Mouse (Mus musculus) lung, embryonic 14.5 days (tissue): ENCODE data around the gene Ttll10. TPM values are rescaled to one million over a fixed set of nuclear protein-coding genes. Genes with fewer than 3 reads are reported as not detected.
A peak's percentile ranks its signal among the peaks of the same experiment; 100 is the strongest.

ENCODE experiments used
- ATAC-seq: fragments of 200-750 bp; cut with Nextera tagmentation; 2 replicates; pipeline ENCODE4 v1.8.0; 2017; ENCODE audit warnings: mild to moderate bottlenecking, moderate TSS enrichment, moderate library complexity; ENCODE audit not compliant: insufficient read depth
- DNase-seq: peaks from one replicate; pipeline ENCODE4 v3.0.0-alpha.2; 2015
- H3K27ac ChIP-seq: fragments of 300-500 bp; sonication (generic); 2 replicates; pipeline ENCODE4 v1.5.1; 2014; ENCODE audit warnings: low read depth, mild to moderate bottlenecking, moderate library complexity
- H3K27me3 ChIP-seq: fragments of 300-500 bp; sonication (generic); 2 replicates; pipeline ENCODE4 v1.6.1; 2014; ENCODE audit warnings: low read length, control low read depth; ENCODE audit not compliant: insufficient read depth
- H3K36me3 ChIP-seq: fragments of 300-500 bp; sonication (generic); 2 replicates; pipeline ENCODE4 v1.6.1; 2014; ENCODE audit warnings: control low read depth; ENCODE audit not compliant: insufficient read depth
- H3K4me1 ChIP-seq: fragments of 300-500 bp; sonication (generic); 2 replicates; pipeline ENCODE4 v1.6.1; 2014; ENCODE audit warnings: antibody characterized with exemption, control low read depth; ENCODE audit not compliant: insufficient read depth
- H3K4me2 ChIP-seq: fragments of 300-500 bp; sonication (generic); 2 replicates; pipeline ENCODE4 v1.6.1; 2014; ENCODE audit warnings: mild to moderate bottlenecking
- H3K4me3 ChIP-seq: fragments of 300-500 bp; sonication (generic); 2 replicates; pipeline ENCODE4 v1.5.1; 2014; ENCODE audit warnings: low read depth, low read length
- H3K9ac ChIP-seq: fragments of 300-500 bp; sonication (generic); 2 replicates; pipeline ENCODE4 v1.6.1; 2014
- H3K9me3 ChIP-seq: fragments of 300-500 bp; sonication (generic); 2 replicates; pipeline ENCODE4 v1.6.1; 2016; ENCODE audit warnings: low read depth, low read length, control low read depth
- CTCF ChIP-seq: IDR thresholded peaks from 2 replicates; pipeline ENCODE4 v1.5.1; 2016; ENCODE audit warnings: antibody characterized with exemption, low read depth
- WGBS: fragments of 180-500 bp; shearing (Covaris S2); extraction: QIAGEN DNeasy Blood & Tissue Kit; methylation state at CpG from one replicate; pipeline ENCODE4 v1.1.7; 2014; 5-methylcytosine and 5-hydroxymethylcytosine counted together
- polyA plus RNA-seq: library from polyadenylated mRNA; unstranded; fragments of >200 nt; fragmentation: Nextera tagmentation; extraction: Ambion mirVana; gene quantifications from 2 replicates; pipeline ENCODE4 v1.2.1, GENCODE M21; 2014

Ttll10 gene
- polyA plus RNA-seq, 1 experiment from 2014 or later, result 3.0 TPM

- no peak for ATAC-seq
Measured at GRCm38 (mm10) chr4:156055173-156055572, 4.0 kb downstream of the Ttll10 start.

DNA sequence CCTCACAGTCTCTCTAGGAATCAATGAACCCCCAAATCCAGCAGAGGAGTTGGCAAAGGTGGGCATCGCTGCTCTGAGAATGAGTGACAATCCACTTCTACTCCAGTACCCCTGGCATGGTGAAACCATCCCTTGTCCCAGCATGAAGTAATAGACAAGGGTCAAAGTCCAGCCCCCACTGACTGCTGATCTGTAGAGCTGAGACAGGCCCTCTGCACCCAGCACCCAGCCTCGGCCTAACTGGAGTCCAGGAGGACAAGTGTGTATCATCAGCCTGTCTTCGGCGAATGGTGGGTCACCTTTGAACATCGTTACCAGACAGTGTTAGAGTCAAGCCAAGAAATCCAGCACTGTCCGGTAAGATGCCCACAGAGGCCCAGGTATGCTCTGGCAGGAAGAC lies 4.6 kb downstream of the Ttll10 start:
- Histone ChIP-seq H3K9me3 (no peaks in the 10 kb centered on the region), H3K4me3 (no peak overlapping the region), H3K36me3 (0 out of 2 replicates have a peak, but pooled peaks cover 2% of the 10 kb centered on the region), H3K4me2 (no peak overlapping the region), H3K27me3 (no peaks in the 10 kb centered on the region), H3K4me1 (no peaks in the 10 kb centered on the region), H3K27ac (no peak overlapping the region), H3K9ac (no peak overlapping the region)
- TF ChIP-seq CTCF, result no peak
- 90% methylated on average over 6 of the region's 6 CpGs for WGBS
- no peak for DNase-seq
- no peak for ATAC-seq

More at GRCm38 (mm10) chr4:156055173-156055572, 4.0 kb downstream of the Ttll10 start:
- TF ChIP-seq CTCF, result no peak
- H3K9me3 ChIP-seq, result no peaks in the 10 kb centered on the region
- 85% methylated on average over 5 of the region's 5 CpGs for WGBS
- no peaks in the 10 kb centered on the region for H3K27me3 ChIP-seq
- H3K4me2 ChIP-seq, result no peak overlapping the region
- H3K4me3 ChIP-seq, result no peak overlapping the region
- no peaks in the 10 kb centered on the region for H3K4me1 ChIP-seq
- no peak overlapping the region for H3K27ac ChIP-seq
- no peak for DNase-seq
- 0 out of 2 replicates have a peak, but pooled peaks cover 2% of the 10 kb centered on the region for H3K36me3 ChIP-seq
- no peak overlapping the region for H3K9ac ChIP-seq

DNA sequence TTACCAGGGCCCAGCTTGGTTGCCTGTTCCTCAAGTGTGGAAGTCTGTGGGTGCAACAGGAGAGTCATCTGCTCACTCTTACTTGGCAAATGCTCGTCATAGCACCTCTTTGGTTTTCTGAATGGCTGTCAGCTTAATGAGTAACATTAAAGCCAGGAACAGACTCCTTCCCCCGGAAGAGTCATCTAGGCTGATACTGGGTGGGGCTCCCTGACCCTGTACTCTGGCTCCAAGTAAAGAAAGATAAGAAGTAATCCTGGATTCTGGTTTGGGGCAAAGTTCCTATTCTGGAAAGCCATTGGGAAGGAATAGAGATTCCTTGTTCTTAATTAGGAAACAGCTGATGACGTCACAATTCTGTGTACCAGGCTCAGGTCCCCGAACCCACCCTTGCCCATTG lies 5.1 kb downstream of the Ttll10 start:
- no peaks in the 10 kb centered on the region for H3K27me3 ChIP-seq
- H3K4me3 ChIP-seq, result no peak overlapping the region
- ATAC-seq, result no peak
- WGBS, result 75% methylated on average over 4 of the region's 4 CpGs
- no peak overlapping the region for H3K4me2 ChIP-seq
- H3K36me3 ChIP-seq, result 0 out of 2 replicates have a peak, but pooled peaks cover 2% of the 10 kb centered on the region
- H3K27ac ChIP-seq, result no peak overlapping the region
- DNase-seq, result no peak
- H3K9me3 ChIP-seq, result no peaks in the 10 kb centered on the region
- no peaks in the 10 kb centered on the region for H3K4me1 ChIP-seq
- TF ChIP-seq CTCF, result no peak
- H3K9ac ChIP-seq, result no peak overlapping the region

- Histone ChIP-seq H3K9me3 (no peaks in the 10 kb centered on the region), H3K27me3 (no peaks in the 10 kb centered on the region), H3K4me2 (no peak overlapping the region), H3K36me3 (0 out of 2 replicates have a peak, but pooled peaks cover 2% of the 10 kb centered on the region), H3K9ac (no peak overlapping the region), H3K4me1 (no peaks in the 10 kb centered on the region), H3K27ac (no peak overlapping the region), H3K4me3 (no peak overlapping the region)
- DNase-seq, result no peak
- 63% methylated on average over 4 of the region's 4 CpGs for WGBS
- TF ChIP-seq CTCF, result no peak
- no peak for ATAC-seq
Measured at GRCm38 (mm10) chr4:156053113-156053512, 6.1 kb downstream of the Ttll10 start.

DNA sequence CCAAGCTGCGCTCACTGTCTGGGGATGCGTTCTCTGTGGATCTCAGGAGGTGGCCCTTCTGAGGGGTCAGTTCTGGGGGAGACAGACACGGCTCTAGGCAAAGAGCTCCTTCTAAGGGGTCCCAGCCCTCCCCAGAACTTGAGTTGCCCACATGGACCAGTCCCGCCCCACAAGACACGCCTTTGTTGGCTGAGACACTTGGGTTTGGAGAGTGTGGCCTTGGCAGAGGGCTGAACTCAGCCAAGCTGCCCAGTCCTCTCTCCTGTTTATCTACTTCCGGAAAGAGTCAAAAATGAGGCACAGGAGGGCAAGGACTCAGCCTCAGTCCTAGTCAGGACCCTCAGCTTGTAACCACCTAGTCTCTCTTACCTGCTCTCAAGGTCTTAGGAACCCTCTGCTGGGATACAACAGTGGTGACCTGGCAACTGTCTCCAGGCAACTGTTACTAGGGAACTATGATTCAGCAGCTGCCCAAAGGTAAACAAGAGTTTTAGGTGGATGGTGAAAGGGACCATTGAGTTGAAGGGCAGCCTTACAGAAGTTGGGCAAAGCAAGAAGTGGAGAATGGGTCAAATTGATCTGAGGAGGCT lies 8.7 kb downstream of the Ttll10 start:
- no peak overlapping the region for H3K4me2 ChIP-seq
- no peak for TF ChIP-seq CTCF
- ATAC-seq (peak; percentile 68; the same call in 1 of the 2 replicates), DNase-seq (peak; percentile 63)
- WGBS, result 54% methylated on average over 6 of the region's 6 CpGs
- H3K9me3 ChIP-seq, result no peaks in the 10 kb centered on the region
- no peaks in the 10 kb centered on the region for H3K4me1 ChIP-seq
- no peaks in the 10 kb centered on the region for H3K27me3 ChIP-seq
- no peak overlapping the region for H3K27ac ChIP-seq
- 0 out of 2 replicates have a peak, but pooled peaks cover 2% of the 10 kb centered on the region for H3K36me3 ChIP-seq
- no peak overlapping the region for H3K9ac ChIP-seq
- no peak overlapping the region for H3K4me3 ChIP-seq

DNA sequence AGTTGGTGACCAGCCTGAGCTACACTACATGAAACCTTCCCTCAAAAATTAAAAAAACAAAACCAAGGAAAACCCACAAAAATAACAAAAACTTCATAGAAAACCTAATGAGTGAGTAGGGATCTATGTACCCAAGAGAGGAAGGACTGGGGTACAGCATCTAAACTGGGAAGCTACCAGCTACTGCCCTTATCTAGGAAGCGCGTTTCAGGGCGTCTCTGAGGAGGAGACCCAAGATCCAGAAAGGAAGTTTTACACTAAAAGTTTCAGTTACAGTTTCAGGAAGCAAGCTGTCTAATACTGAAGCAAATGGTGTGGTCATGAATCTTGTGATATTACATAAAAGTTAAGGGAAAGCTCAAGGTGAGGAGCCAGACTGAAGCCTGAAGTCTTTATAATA lies 9.4 kb downstream of the Ttll10 start:
- Histone ChIP-seq H3K9me3 (no peaks in the 10 kb centered on the region), H3K27ac (no peak overlapping the region), H3K4me2 (no peak overlapping the region), H3K36me3 (0 out of 2 replicates have a peak, but pooled peaks cover 2% of the 10 kb centered on the region), H3K4me3 (no peak overlapping the region), H3K27me3 (no peaks in the 10 kb centered on the region), H3K9ac (no peak overlapping the region), H3K4me1 (no peaks in the 10 kb centered on the region)
- no peak for TF ChIP-seq CTCF
- WGBS, result 61% methylated on average over 3 of the region's 3 CpGs
- DNase-seq, result no peak
- no peak for ATAC-seq

GRCm38 (mm10) chr4:156044754-156045153 lies 14.5 kb downstream of the Ttll10 start:
- no peak overlapping the region for H3K4me2 ChIP-seq
- DNase-seq (no peak), ATAC-seq (no peak)
- no peaks in the 10 kb centered on the region for H3K36me3 ChIP-seq
- no peak overlapping the region for H3K9ac ChIP-seq
- WGBS, result 43% methylated on average over 5 of the region's 5 CpGs
- H3K4me3 ChIP-seq, result no peak overlapping the region
- H3K4me1 ChIP-seq, result no peaks in the 10 kb centered on the region
- no peak for TF ChIP-seq CTCF
- H3K9me3 ChIP-seq, result no peaks in the 10 kb centered on the region
- no peak overlapping the region for H3K27ac ChIP-seq
- H3K27me3 ChIP-seq, result no peaks in the 10 kb centered on the region
